In genomic region chr4:28143165-28143564, GRCm38 (mm10) we compare ENCODE assay signal across 15 mouse cellular contexts.
DNase-seq lines count a peak whose midpoint lies in the region; ATAC-seq and TF ChIP-seq lines count a peak whose summit lies in the region.
"Had no signal": no experiment of that assay in that cellular context is flagged by ENCODE, and none has a peak within 500 bp of the region (broad histone marks: within the 10 kb centered on the region; RNA-seq: fewer than 3 reads in every experiment).

No protein-coding gene starts in this region.

- DNase-seq in cerebellum, postnatal 10 days: peak; percentile 40 to 55
- no peak for DNase-seq in cerebellum, postnatal 36 days
- peak; percentile 88 for DNase-seq in brain, embryonic 14.5 days (ENCODE audit: low read depth)
- peak; percentile 61 for DNase-seq in hindbrain, embryonic 14.5 days (ENCODE audit: low spot score)
- DNase-seq in lung, postnatal 4 days: no peak
- DNase-seq in lung, postnatal 0 days (ENCODE audit: low spot score): no peak
- DNase-seq: gastrocnemius, postnatal 10 days; heart, postnatal 36 days; kidney, postnatal 14 days had no signal

- ATAC-seq in hindbrain, embryonic 14.5 days (ENCODE audit: low FRiP score): peak; percentile 91
- peak; percentile 97 for ATAC-seq in midbrain, embryonic 12.5 days (ENCODE audit: low FRiP score, low read depth)
- ATAC-seq in monocyte, adult 5-6 weeks (replicated peaks; ENCODE audit: insufficient number of reproducible peaks, low FRiP score, low TSS enrichment, poor library complexity, severe bottlenecking): no peak
- ATAC-seq in lung, postnatal 0 days: no peak

- peak overlapping the region; percentile 52; the same call in 1 of the 2 replicates for H3K27ac ChIP-seq in hindbrain, embryonic 14.5 days
- peak overlapping the region; percentile 64 for H3K27ac ChIP-seq in midbrain, embryonic 12.5 days (replicated peaks)
- H3K27ac ChIP-seq in lung, postnatal 0 days (ENCODE audit: low read length): no peak overlapping the region
- H3K27ac ChIP-seq: embryonic facial prominence, embryonic 13.5 days; stomach, embryonic 15.5 days had no signal

- 26% methylated on average over 8 of the region's 8 CpGs for whole genome bisulfite sequencing in hindbrain, embryonic 14.5 days
- WGBS in midbrain, embryonic 12.5 days: 49% methylated on average over 8 of the region's 8 CpGs
- 79% methylated on average over 8 of the region's 8 CpGs for WGBS in lung, postnatal 0 days

- TF ChIP-seq EP300 in lung, postnatal 0 days (IDR thresholded peaks at IDR 0.05): no peak

- H3K9ac ChIP-seq in hindbrain, embryonic 14.5 days: peak overlapping the region; percentile 51
- no peak overlapping the region for H3K9ac ChIP-seq in midbrain, embryonic 12.5 days (replicated peaks)
- no peak overlapping the region for H3K9ac ChIP-seq in lung, postnatal 0 days (replicated peaks; ENCODE audit: low read depth)
- H3K9ac ChIP-seq: embryonic facial prominence, embryonic 13.5 days; stomach, embryonic 15.5 days had no signal

- H3K4me3 ChIP-seq in hindbrain, embryonic 14.5 days (replicated peaks; ENCODE audit: low read length): peak overlapping the region; percentile 25
- H3K4me3 ChIP-seq in midbrain, embryonic 12.5 days: 0 out of 2 replicates have a peak overlapping the region, but pooled peaks have one; percentile 14
- no peak overlapping the region for H3K4me3 ChIP-seq in lung, postnatal 0 days (ENCODE audit: low read depth, low read length)
- H3K4me3 ChIP-seq: embryonic facial prominence, embryonic 13.5 days; megakaryocyte, embryonic 14.5 days; stomach, embryonic 15.5 days had no signal

- H3K4me2 ChIP-seq in hindbrain, embryonic 14.5 days (replicated peaks): peak overlapping the region; percentile 48
- peak overlapping the region; percentile 26; the same call in 1 of the 2 replicates for H3K4me2 ChIP-seq in midbrain, embryonic 12.5 days (replicated peaks)
- no peak overlapping the region for H3K4me2 ChIP-seq in lung, postnatal 0 days (replicated peaks; ENCODE audit: low read depth, low read length)
- H3K4me2 ChIP-seq: embryonic facial prominence, embryonic 13.5 days; liver, embryonic 11.5 days; stomach, embryonic 15.5 days had no signal

- no peaks in the 10 kb centered on the region for H3K4me1 ChIP-seq in hindbrain, embryonic 14.5 days (replicated peaks; ENCODE audit: control insufficient read depth, insufficient read depth, low read length)
- peaks cover 2% of the 10 kb centered on the region; the same call in 1 of the 2 replicates for H3K4me1 ChIP-seq in midbrain, embryonic 12.5 days
- no peaks in the 10 kb centered on the region for H3K4me1 ChIP-seq in lung, postnatal 0 days (ENCODE audit: insufficient read depth, low read depth, low read length)
- H3K4me1 ChIP-seq: embryonic facial prominence, embryonic 13.5 days; megakaryocyte, embryonic 14.5 days; stomach, embryonic 15.5 days had no signal

- no peak for TF ChIP-seq CTCF in brain, embryonic 14.5 days (IDR thresholded peaks at IDR 0.05; ENCODE audit: borderline replicate concordance, extremely low read depth, insufficient read depth, insufficient read length)
- no peak for TF ChIP-seq CTCF in lung, postnatal 0 days (IDR thresholded peaks at IDR 0.05)

- no peaks in the 10 kb centered on the region for H3K36me3 ChIP-seq in hindbrain, embryonic 14.5 days (replicated peaks; ENCODE audit: control insufficient read depth, insufficient read depth)
- H3K36me3 ChIP-seq in midbrain, embryonic 12.5 days: no peaks in the 10 kb centered on the region
- no peaks in the 10 kb centered on the region for H3K36me3 ChIP-seq in lung, postnatal 0 days (ENCODE audit: insufficient read depth, low read length)
- H3K36me3 ChIP-seq: embryonic facial prominence, embryonic 13.5 days; stomach, embryonic 15.5 days had no signal

- H3K27me3 ChIP-seq in hindbrain, embryonic 14.5 days (ENCODE audit: control insufficient read depth, insufficient read depth, low read length): no peaks in the 10 kb centered on the region
- no peaks in the 10 kb centered on the region for H3K27me3 ChIP-seq in midbrain, embryonic 12.5 days
- H3K27me3 ChIP-seq in lung, postnatal 0 days (replicated peaks; ENCODE audit: insufficient read depth, low read length): no peaks in the 10 kb centered on the region
- H3K27me3 ChIP-seq: embryonic facial prominence, embryonic 13.5 days; megakaryocyte, embryonic 14.5 days; stomach, embryonic 15.5 days had no signal

- no peak for TF ChIP-seq POLR2A in brain, embryonic 14.5 days (IDR thresholded peaks at IDR 0.05; ENCODE audit: borderline replicate concordance, extremely low read depth, insufficient read depth, insufficient read length, poor library complexity, severe bottlenecking)

- no peaks in the 10 kb centered on the region for H3K9me3 ChIP-seq in hindbrain, embryonic 14.5 days (ENCODE audit: control insufficient read depth, low read length)
- H3K9me3 ChIP-seq in midbrain, embryonic 12.5 days: no peaks in the 10 kb centered on the region
- no peaks in the 10 kb centered on the region for H3K9me3 ChIP-seq in lung, postnatal 0 days (ENCODE audit: low read length)
- H3K9me3 ChIP-seq: embryonic facial prominence, embryonic 13.5 days; megakaryocyte, embryonic 14.5 days; stomach, embryonic 15.5 days had no signal

Comparison
In these comparisons a context has a peak if more than half of its experiments do, and no peak if none do; other contexts are left out.
1. DNase-seq: peak in cerebellum, postnatal 10 days (2 of 2), brain, embryonic 14.5 days (single experiment) and hindbrain, embryonic 14.5 days (single experiment); none in cerebellum, postnatal 36 days (0 of 2), lung, postnatal 4 days (0 of 2) and lung, postnatal 0 days (single experiment).
2. ATAC-seq: peak in hindbrain, embryonic 14.5 days (single experiment) and midbrain, embryonic 12.5 days (single experiment); none in monocyte, adult 5-6 weeks (single experiment) and lung, postnatal 0 days (single experiment).